Mouse (Mus musculus) neural tube, embryonic 15.5 days (tissue): Measurements from ENCODE around the gene Dst. TPM values are rescaled to one million over a fixed set of nuclear protein-coding genes. Genes with fewer than 3 reads are reported as not detected.

Experiments used
- ATAC-seq: fragments of 200-750 bp; cut with Nextera tagmentation; 2 replicates; pipeline ENCODE4 v1.8.0; 2017; ENCODE audit warnings: mild to moderate bottlenecking, moderate TSS enrichment, moderate library complexity; ENCODE audit not compliant: low FRiP score
- H3K27ac ChIP-seq: fragments of 300-500 bp; sonication (generic); replicated peaks from 2 replicates; pipeline ENCODE4 v1.5.1; 2015; ENCODE audit warnings: mild to moderate bottlenecking, inconsistent platforms
- H3K27me3 ChIP-seq: fragments of 300-500 bp; sonication (generic); replicated peaks from 2 replicates; pipeline ENCODE4 v1.6.1; 2015; ENCODE audit warnings: inconsistent platforms
- H3K36me3 ChIP-seq: fragments of 300-500 bp; sonication (generic); 2 replicates; pipeline ENCODE4 v1.6.1; 2015; ENCODE audit warnings: inconsistent platforms
- H3K4me1 ChIP-seq: fragments of 300-500 bp; sonication (generic); 2 replicates; pipeline ENCODE4 v1.6.1; 2015; ENCODE audit warnings: inconsistent platforms
- H3K4me2 ChIP-seq: fragments of 300-500 bp; sonication (generic); 2 replicates; pipeline ENCODE4 v1.6.1; 2015; ENCODE audit warnings: inconsistent platforms, mild to moderate bottlenecking, moderate library complexity
- H3K4me3 ChIP-seq: fragments of 300-500 bp; sonication (generic); replicated peaks from 2 replicates; pipeline ENCODE4 v1.5.1; 2015; ENCODE audit warnings: mild to moderate bottlenecking, inconsistent platforms
- H3K9ac ChIP-seq: fragments of 300-500 bp; sonication (generic); replicated peaks from 2 replicates; pipeline ENCODE4 v1.6.1; 2015; ENCODE audit warnings: mild to moderate bottlenecking, inconsistent platforms
- H3K9me3 ChIP-seq: fragments of 300-500 bp; sonication (generic); replicated peaks from 2 replicates; pipeline ENCODE4 v1.6.1; 2016; ENCODE audit warnings: inconsistent platforms
- WGBS: fragments of 180-500 bp; shearing (Covaris S2); methylation state at CpG from one replicate; pipeline ENCODE4 v1.1.7; 2015; ENCODE audit warnings: mixed read lengths; 5-methylcytosine and 5-hydroxymethylcytosine counted together
- polyA plus RNA-seq: library from polyadenylated mRNA; unstranded; fragments of >200 nt; fragmentation: Nextera tagmentation; extraction: Ambion mirVana; gene quantifications from 2 replicates; pipeline ENCODE4 v1.2.1, GENCODE M21; 2015

The Dst gene
- polyA plus RNA-seq, 1 experiment from 2014 or later = 38.0 TPM

GRCm38 (mm10) chr1:34109599-34110210 lies 201.7 kb downstream of the Dst start:
- no peaks in the 10 kb centered on the region for H3K9me3 ChIP-seq
- H3K27ac ChIP-seq = no peak overlapping the region
- no peaks in the 10 kb centered on the region for H3K36me3 ChIP-seq
- ATAC-seq = no peak
- WGBS = 76% methylated on average over 6 of the region's 6 CpGs
- H3K9ac ChIP-seq = no peak overlapping the region
- H3K27me3 ChIP-seq = no peaks in the 10 kb centered on the region
- H3K4me1 ChIP-seq = peaks cover 23% of the 10 kb centered on the region
- H3K4me2 ChIP-seq = no peak overlapping the region
- no peak overlapping the region for H3K4me3 ChIP-seq

- Histone ChIP-seq H3K4me2 (no peak overlapping the region), H3K9ac (no peak overlapping the region), H3K27ac (no peak overlapping the region), H3K4me1 (peaks cover 16% of the 10 kb centered on the region), H3K27me3 (no peaks in the 10 kb centered on the region), H3K4me3 (no peak overlapping the region), H3K9me3 (no peaks in the 10 kb centered on the region), H3K36me3 (no peaks in the 10 kb centered on the region)
- WGBS = 63% methylated on average over 2 of the region's 2 CpGs
- no peak for ATAC-seq
Measured at GRCm38 (mm10) chr1:34110862-34111261, 202.8 kb downstream of the Dst start.

GRCm38 (mm10) chr1:34111954-34112353 lies 203.9 kb downstream of the Dst start:
- no peaks in the 10 kb centered on the region for H3K36me3 ChIP-seq
- no peak overlapping the region for H3K4me3 ChIP-seq
- H3K9ac ChIP-seq = no peak overlapping the region
- H3K27me3 ChIP-seq = no peaks in the 10 kb centered on the region
- WGBS = 86% methylated on average over 2 of the region's 2 CpGs
- no peaks in the 10 kb centered on the region for H3K9me3 ChIP-seq
- H3K4me2 ChIP-seq = no peak overlapping the region
- peaks cover 10% of the 10 kb centered on the region for H3K4me1 ChIP-seq
- no peak for ATAC-seq
- no peak overlapping the region for H3K27ac ChIP-seq

GRCm38 (mm10) chr1:34116444-34116843 lies 208.4 kb downstream of the Dst start:
- 81% methylated on average over 11 of the region's 11 CpGs for WGBS
- H3K9ac ChIP-seq = no peak overlapping the region
- no peak for ATAC-seq

DNA sequence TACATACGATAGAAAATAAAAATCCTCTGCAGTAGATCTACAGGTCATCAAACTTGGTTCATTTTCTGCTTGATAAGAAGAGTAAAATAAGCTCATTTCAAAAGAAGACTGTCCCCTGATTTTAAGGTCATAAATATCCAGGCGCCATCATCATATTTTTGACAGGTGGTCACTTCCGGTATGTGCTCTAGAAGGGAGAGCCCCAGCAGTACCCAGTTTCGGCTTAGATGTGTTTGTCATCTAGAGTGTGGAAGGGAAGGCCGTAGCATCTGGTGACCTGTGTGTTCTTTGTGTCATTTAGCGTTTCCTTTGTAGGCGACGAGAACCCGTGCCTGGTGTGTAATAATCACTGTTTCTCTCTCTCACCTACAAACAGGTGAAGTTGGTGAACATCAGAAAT lies 209.0 kb downstream of the Dst start:
- H3K27ac ChIP-seq = no peak overlapping the region
- no peak overlapping the region for H3K4me2 ChIP-seq
- no peaks in the 10 kb centered on the region for H3K27me3 ChIP-seq
- no peak overlapping the region for H3K4me3 ChIP-seq
- no peaks in the 10 kb centered on the region for H3K36me3 ChIP-seq
- H3K9me3 ChIP-seq = no peaks in the 10 kb centered on the region
- no peak overlapping the region for H3K9ac ChIP-seq
- WGBS = 86% methylated on average over 9 of the region's 9 CpGs
- H3K4me1 ChIP-seq = peaks cover 11% of the 10 kb centered on the region
- ATAC-seq = no peak

More at GRCm38 (mm10) chr1:34116444-34116843, 208.4 kb downstream of the Dst start:
- Histone ChIP-seq H3K36me3 (no peaks in the 10 kb centered on the region), H3K4me3 (no peak overlapping the region), H3K27ac (no peak overlapping the region), H3K4me2 (no peak overlapping the region), H3K4me1 (peaks cover 11% of the 10 kb centered on the region), H3K27me3 (no peaks in the 10 kb centered on the region), H3K9me3 (no peaks in the 10 kb centered on the region)

DNA sequence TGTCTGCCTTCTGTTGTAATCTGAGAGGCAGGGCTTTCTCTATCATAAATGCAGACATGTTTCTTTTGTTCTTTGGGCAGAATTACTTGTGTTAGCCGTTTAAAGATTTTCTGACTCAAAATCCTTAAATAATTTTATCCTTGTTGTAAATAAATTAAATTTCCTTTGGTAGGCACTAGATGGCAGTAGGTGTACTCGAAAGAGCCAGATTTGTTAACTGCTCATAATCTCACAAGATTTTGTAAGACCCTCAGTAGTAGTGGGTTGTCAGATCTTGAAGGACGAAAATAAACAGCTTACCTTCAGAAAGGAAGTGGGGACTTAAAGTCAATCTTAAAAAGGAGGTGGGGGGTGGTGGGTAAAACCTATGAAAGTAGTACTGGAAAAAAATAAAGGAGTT lies 209.7 kb downstream of the Dst start:
- Histone ChIP-seq H3K27me3 (no peaks in the 10 kb centered on the region), H3K36me3 (no peaks in the 10 kb centered on the region), H3K4me1 (peaks cover 11% of the 10 kb centered on the region), H3K9ac (no peak overlapping the region), H3K4me3 (no peak overlapping the region), H3K9me3 (no peaks in the 10 kb centered on the region), H3K4me2 (no peak overlapping the region), H3K27ac (no peak overlapping the region)
- no peak for ATAC-seq
- WGBS = 58% methylated on average over 3 of the region's 3 CpGs

GRCm38 (mm10) chr1:34120066-34120465 lies 212.0 kb downstream of the Dst start:
- Histone ChIP-seq H3K36me3 (no peaks in the 10 kb centered on the region), H3K4me2 (no peak overlapping the region), H3K27me3 (no peaks in the 10 kb centered on the region), H3K4me3 (no peak overlapping the region), H3K9me3 (no peaks in the 10 kb centered on the region), H3K9ac (no peak overlapping the region), H3K27ac (no peak overlapping the region), H3K4me1 (peaks cover 14% of the 10 kb centered on the region)
- no peak for ATAC-seq
- 78% methylated on average over 6 of the region's 6 CpGs for WGBS

DNA sequence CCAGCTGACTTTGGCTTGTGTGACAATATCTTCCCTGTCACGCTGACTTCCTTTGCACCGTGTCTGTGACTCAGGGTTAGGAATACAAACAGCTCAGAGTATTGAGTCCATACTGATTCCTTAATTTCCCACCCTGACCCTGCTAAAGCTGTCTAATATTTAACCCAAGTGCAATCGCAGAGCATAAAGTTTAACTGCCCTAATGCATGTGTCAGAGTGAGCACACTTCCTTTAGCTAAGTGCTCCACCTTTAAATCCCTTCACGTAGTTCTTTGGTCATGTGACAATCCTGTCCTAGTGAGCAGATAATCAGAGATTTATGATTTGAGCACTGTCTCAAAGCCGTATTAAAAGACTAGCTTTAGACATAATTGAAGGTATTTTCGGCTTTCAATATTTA lies 212.6 kb downstream of the Dst start:
- Histone ChIP-seq H3K36me3 (no peaks in the 10 kb centered on the region), H3K9me3 (no peaks in the 10 kb centered on the region), H3K27ac (peak overlapping the region; percentile 64; the same call in 1 of the 2 replicates), H3K9ac (0 out of 2 replicates have a peak overlapping the region, but pooled peaks have one; percentile 3), H3K27me3 (no peaks in the 10 kb centered on the region), H3K4me1 (peaks cover 14% of the 10 kb centered on the region), H3K4me3 (no peak overlapping the region), H3K4me2 (peak overlapping the region; percentile 47; the same call in 1 of the 2 replicates)
- no peak for ATAC-seq
- 39% methylated on average over 6 of the region's 6 CpGs for WGBS

- no peaks in the 10 kb centered on the region for H3K9me3 ChIP-seq
- ATAC-seq = no peak
- 58% methylated on average over 29 of the region's 29 CpGs for WGBS
- peak overlapping the region; percentile 64 for H3K27ac ChIP-seq
- peak overlapping the region; percentile 47 for H3K4me2 ChIP-seq
- H3K36me3 ChIP-seq = no peaks in the 10 kb centered on the region
- H3K4me1 ChIP-seq = peaks cover 14% of the 10 kb centered on the region
- H3K4me3 ChIP-seq = peak overlapping the region; percentile 22
- no peaks in the 10 kb centered on the region for H3K27me3 ChIP-seq
- H3K9ac ChIP-seq = peak overlapping the region; percentile 3; the same call in 1 of the 2 replicates
Measured at GRCm38 (mm10) chr1:34121157-34122015, 213.4 kb downstream of the Dst start.

- no peak overlapping the region for H3K27ac ChIP-seq
- H3K4me1 ChIP-seq = peaks cover 14% of the 10 kb centered on the region
- 0 out of 2 replicates have a peak overlapping the region, but pooled peaks have one; percentile 47 for H3K4me2 ChIP-seq
- no peak overlapping the region for H3K4me3 ChIP-seq
- H3K9me3 ChIP-seq = no peaks in the 10 kb centered on the region
- no peaks in the 10 kb centered on the region for H3K27me3 ChIP-seq
- 90% methylated on average over 6 of the region's 6 CpGs for WGBS
- no peak for ATAC-seq
- H3K9ac ChIP-seq = no peak overlapping the region
- no peaks in the 10 kb centered on the region for H3K36me3 ChIP-seq
Measured at GRCm38 (mm10) chr1:34122198-34122597, 214.2 kb downstream of the Dst start.

DNA sequence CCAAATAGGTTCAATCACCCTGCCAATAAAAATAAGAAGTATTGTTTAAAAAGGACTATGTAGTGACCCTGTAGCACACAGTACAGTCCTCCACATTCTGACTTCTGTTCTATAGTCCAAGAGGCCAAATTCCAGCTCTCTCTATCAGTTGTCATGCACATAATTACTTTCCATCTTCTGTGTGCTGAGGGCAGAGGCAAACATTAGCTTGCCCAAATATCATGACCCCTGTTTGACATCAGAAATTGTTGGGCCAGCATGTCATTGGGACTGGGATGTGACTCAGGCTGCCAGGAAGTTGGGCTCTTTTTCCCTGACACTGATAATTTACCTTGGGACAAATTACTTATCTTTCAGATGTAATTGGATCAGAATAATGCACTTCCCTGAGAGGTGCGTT lies 214.9 kb downstream of the Dst start:
- Histone ChIP-seq H3K27ac (no peak overlapping the region), H3K36me3 (no peaks in the 10 kb centered on the region), H3K4me1 (peaks cover 14% of the 10 kb centered on the region), H3K27me3 (no peaks in the 10 kb centered on the region), H3K4me2 (no peak overlapping the region), H3K9ac (no peak overlapping the region), H3K4me3 (no peak overlapping the region), H3K9me3 (no peaks in the 10 kb centered on the region)
- ATAC-seq = no peak
- 74% methylated on average over 1 of the region's 1 CpGs for WGBS

DNA sequence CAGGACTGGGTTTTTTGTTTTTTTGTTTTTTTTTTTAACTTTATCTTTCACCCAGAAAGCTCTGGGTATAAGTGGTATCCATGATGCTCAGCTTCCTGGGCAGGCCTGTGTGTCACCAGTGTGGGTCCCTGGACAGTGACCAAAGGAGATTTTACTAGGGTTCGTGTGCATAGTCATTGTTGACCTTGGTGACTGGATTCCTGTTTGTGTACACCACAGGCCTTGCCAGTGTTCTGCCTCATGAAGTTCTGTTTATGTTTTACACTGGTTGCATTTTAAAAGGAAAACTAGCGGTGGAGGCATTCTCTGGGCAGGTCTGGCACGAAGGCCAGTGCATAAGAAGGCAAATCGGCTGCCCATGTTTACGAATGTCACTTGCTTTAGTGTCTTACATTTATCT lies 215.3 kb downstream of the Dst start:
- peaks cover 14% of the 10 kb centered on the region for H3K4me1 ChIP-seq
- no peaks in the 10 kb centered on the region for H3K36me3 ChIP-seq
- no peak overlapping the region for H3K27ac ChIP-seq
- no peaks in the 10 kb centered on the region for H3K27me3 ChIP-seq
- ATAC-seq = no peak
- H3K4me3 ChIP-seq = no peak overlapping the region
- no peak overlapping the region for H3K4me2 ChIP-seq
- WGBS = 63% methylated on average over 5 of the region's 5 CpGs
- H3K9ac ChIP-seq = no peak overlapping the region
- H3K9me3 ChIP-seq = no peaks in the 10 kb centered on the region
